Mouse (Mus musculus) heart, embryonic 12.5 days (tissue): ENCODE data around the gene Ids. TPM values are rescaled to one million over a fixed set of nuclear protein-coding genes. Genes with fewer than 3 reads are reported as not detected.

Experiments used
- ATAC-seq: fragments of 200-750 bp; cut with Nextera tagmentation; 2 replicates; pipeline ENCODE4 v1.8.0; 2017; ENCODE audit warnings: moderate TSS enrichment, moderate library complexity; ENCODE audit not compliant: insufficient number of reproducible peaks, low FRiP score
- H3K27ac ChIP-seq: fragments of 300-500 bp; sonication (generic); 2 replicates; pipeline ENCODE4 v1.5.1; 2016; ENCODE audit warnings: mild to moderate bottlenecking, moderate library complexity; ENCODE audit not compliant: poor library complexity, severe bottlenecking
- H3K27me3 ChIP-seq: fragments of 300-500 bp; sonication (generic); replicated peaks from 2 replicates; pipeline ENCODE4 v1.6.1; 2016; ENCODE audit warnings: mild to moderate bottlenecking, moderate library complexity
- H3K36me3 ChIP-seq: fragments of 300-500 bp; sonication (generic); 2 replicates; pipeline ENCODE4 v1.6.1; 2016; ENCODE audit warnings: mild to moderate bottlenecking, moderate library complexity
- H3K4me1 ChIP-seq: fragments of 300-500 bp; sonication (generic); replicated peaks from 2 replicates; pipeline ENCODE4 v1.6.1; 2016; ENCODE audit warnings: mild to moderate bottlenecking
- H3K4me2 ChIP-seq: fragments of 300-500 bp; sonication (generic); 2 replicates; pipeline ENCODE4 v1.6.1; 2016; ENCODE audit warnings: mild to moderate bottlenecking, moderate library complexity
- H3K4me3 ChIP-seq: fragments of 300-500 bp; sonication (generic); 2 replicates; pipeline ENCODE4 v1.5.1; 2016; ENCODE audit warnings: mild to moderate bottlenecking
- H3K9ac ChIP-seq: fragments of 300-500 bp; sonication (generic); 2 replicates; pipeline ENCODE4 v1.6.1; 2016; ENCODE audit warnings: mild to moderate bottlenecking, moderate library complexity
- H3K9me3 ChIP-seq: fragments of 300-500 bp; sonication (generic); replicated peaks from 2 replicates; pipeline ENCODE4 v1.6.1; 2016; ENCODE audit warnings: mild to moderate bottlenecking, moderate library complexity
- WGBS: fragments of 180-500 bp; shearing (Covaris S2); methylation state at CpG from one replicate; pipeline ENCODE4 v1.1.7; 2016; 5-methylcytosine and 5-hydroxymethylcytosine counted together
- polyA plus RNA-seq: library from polyadenylated mRNA; unstranded; fragments of >200 nt; fragmentation: Nextera tagmentation; extraction: Ambion mirVana; gene quantifications from 2 replicates; pipeline ENCODE4 v1.2.1, GENCODE M21; 2016

The Ids gene
- polyA plus RNA-seq, 1 experiment from 2014 or later = 1.5 TPM

- H3K4me3 ChIP-seq = no peak overlapping the region
- H3K4me1 ChIP-seq = no peaks in the 10 kb centered on the region
- no peak overlapping the region for H3K9ac ChIP-seq
- no peak overlapping the region for H3K4me2 ChIP-seq
- H3K9me3 ChIP-seq = no peaks in the 10 kb centered on the region
- WGBS = 12% methylated on average over 6 of the region's 6 CpGs
- H3K36me3 ChIP-seq = no peaks in the 10 kb centered on the region
- H3K27me3 ChIP-seq = no peaks in the 10 kb centered on the region
- H3K27ac ChIP-seq = no peak overlapping the region
- ATAC-seq = no peak
Observed at GRCm38 (mm10) chrX:70330202-70330843, 34.6 kb downstream of the Ids start.

- Histone ChIP-seq H3K27ac (no peak overlapping the region), H3K4me3 (no peak overlapping the region), H3K36me3 (no peaks in the 10 kb centered on the region), H3K9me3 (no peaks in the 10 kb centered on the region), H3K9ac (no peak overlapping the region), H3K4me1 (no peaks in the 10 kb centered on the region), H3K4me2 (no peak overlapping the region), H3K27me3 (no peaks in the 10 kb centered on the region)
- WGBS = 69% methylated on average over 2 of the region's 2 CpGs
- ATAC-seq = no peak
Observed at GRCm38 (mm10) chrX:70328530-70329143, 36.2 kb downstream of the Ids start.

GRCm38 (mm10) chrX:70327656-70328055 lies 37.2 kb downstream of the Ids start:
- Histone ChIP-seq H3K9me3 (no peaks in the 10 kb centered on the region), H3K4me2 (no peak overlapping the region), H3K36me3 (no peaks in the 10 kb centered on the region), H3K27ac (no peak overlapping the region), H3K4me1 (no peaks in the 10 kb centered on the region), H3K9ac (no peak overlapping the region), H3K4me3 (no peak overlapping the region), H3K27me3 (no peaks in the 10 kb centered on the region)
- 33% methylated on average over 1 of the region's 1 CpGs for WGBS
- ATAC-seq = no peak

- Histone ChIP-seq H3K4me3 (no peak overlapping the region), H3K4me2 (no peak overlapping the region), H3K36me3 (no peaks in the 10 kb centered on the region), H3K4me1 (no peaks in the 10 kb centered on the region), H3K9ac (no peak overlapping the region), H3K27ac (no peak overlapping the region), H3K27me3 (no peaks in the 10 kb centered on the region), H3K9me3 (no peaks in the 10 kb centered on the region)
- 25% methylated on average over 2 of the region's 2 CpGs for WGBS
- ATAC-seq = no peak
Observed at GRCm38 (mm10) chrX:70319254-70319653, 45.6 kb downstream of the Ids start.

GRCm38 (mm10) chrX:70314949-70315641 lies 49.8 kb downstream of the Ids start:
- Histone ChIP-seq H3K9ac (no peak overlapping the region), H3K4me2 (no peak overlapping the region), H3K4me1 (no peaks in the 10 kb centered on the region), H3K27me3 (no peaks in the 10 kb centered on the region), H3K36me3 (no peaks in the 10 kb centered on the region), H3K4me3 (no peak overlapping the region), H3K27ac (no peak overlapping the region), H3K9me3 (no peaks in the 10 kb centered on the region)
- WGBS = 72% methylated on average over 3 of the region's 3 CpGs
- ATAC-seq = no peak

Other genes starting within 250 kb of the Ids start
- gene 1110012L19Rik, start 20.8 kb upstream of the Ids start, polyA plus RNA-seq = 23.7 and 24.5 TPM in 2 replicates
- 37.7 and 38.3 TPM in 2 replicates for gene Tmem185a, start 112.1 kb upstream of the Ids start, polyA plus RNA-seq